25 mouse cellular contexts compared by ENCODE assay signal in genomic region chr17:34800781-34801305, GRCm38 (mm10). TPM values are rescaled to one million over a fixed set of nuclear protein-coding genes. Genes with fewer than 3 reads are reported as not detected.
"Had no signal": no experiment of that assay in that cellular context is flagged by ENCODE, and none has a peak within 500 bp of the region (broad histone marks: within the 10 kb centered on the region; RNA-seq: fewer than 3 reads in every experiment).

No protein-coding gene starts in this region.

RNA-seq across cellular contexts. Expression of gene Cyp21a1, which starts 3.5 kb away (rescaled TPM):
- total RNA-seq: heart, postnatal 10 days; heart, postnatal 14 days; heart, postnatal 25 days; heart, postnatal 36 days; heart, postnatal 4 days; hematopoietic stem cell, adult 5-6 weeks; hindbrain, postnatal 0 days; layer of hippocampus, postnatal 10 days; layer of hippocampus, postnatal 14 days; left cerebral cortex, adult 18-20 months; left cerebral cortex, adult 2 months had no signal
- polyA plus RNA-seq: heart, embryonic 13.5 days; heart, embryonic 14.5 days; heart, embryonic 15.5 days; heart, embryonic 16.5 days; heart, postnatal 0 days; hindbrain, embryonic 10.5 days; hindbrain, embryonic 11.5 days; hindbrain, embryonic 12.5 days; hindbrain, embryonic 13.5 days; hindbrain, embryonic 14.5 days; hindbrain, embryonic 15.5 days; hindbrain, embryonic 16.5 days; hindbrain, postnatal 0 days; inflammation-experienced regulatory T-cells, adult 6 months; intestine, embryonic 14.5 days had no signal
